Mouse (Mus musculus): ENCODE results near the gene Eif2ak3.

DNA sequence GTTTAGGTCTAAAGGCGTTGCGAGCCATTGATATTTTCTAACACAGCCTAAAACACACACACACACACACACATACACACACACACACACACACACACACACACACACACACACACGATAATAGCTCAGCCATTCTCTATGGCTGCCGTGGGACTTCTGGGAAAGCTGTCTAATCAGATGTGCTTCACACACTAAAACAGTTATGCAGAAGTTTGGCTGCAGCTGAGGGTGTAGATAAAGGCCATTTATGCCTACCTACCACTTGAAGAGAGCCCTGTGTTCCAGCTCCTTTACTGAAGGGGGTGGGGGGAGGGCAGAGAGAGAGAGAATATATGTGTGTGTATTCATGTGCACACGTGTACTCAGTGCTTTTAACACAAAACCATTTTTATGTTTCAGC lies 59.4 kb downstream of the Eif2ak3 start:
- TF ChIP-seq POLR2A (IDR thresholded peaks at IDR 0.05; ENCODE audit: borderline replicate concordance, low read depth, low read length), result no peak
- TF ChIP-seq CTCF (IDR thresholded peaks at IDR 0.05; ENCODE audit: low read depth, low read length), result no peak

Measured in bone marrow macrophage, adult 2 months (primary cell).